Mouse (Mus musculus): ENCODE measurements around the gene Lrsam1.
"Not testable (repeated sequence)": the region's sequence is repeated elsewhere in the genome, so short reads cannot be mapped to it uniquely, and the experiment has no call there.

The Lrsam1 gene

DNA sequence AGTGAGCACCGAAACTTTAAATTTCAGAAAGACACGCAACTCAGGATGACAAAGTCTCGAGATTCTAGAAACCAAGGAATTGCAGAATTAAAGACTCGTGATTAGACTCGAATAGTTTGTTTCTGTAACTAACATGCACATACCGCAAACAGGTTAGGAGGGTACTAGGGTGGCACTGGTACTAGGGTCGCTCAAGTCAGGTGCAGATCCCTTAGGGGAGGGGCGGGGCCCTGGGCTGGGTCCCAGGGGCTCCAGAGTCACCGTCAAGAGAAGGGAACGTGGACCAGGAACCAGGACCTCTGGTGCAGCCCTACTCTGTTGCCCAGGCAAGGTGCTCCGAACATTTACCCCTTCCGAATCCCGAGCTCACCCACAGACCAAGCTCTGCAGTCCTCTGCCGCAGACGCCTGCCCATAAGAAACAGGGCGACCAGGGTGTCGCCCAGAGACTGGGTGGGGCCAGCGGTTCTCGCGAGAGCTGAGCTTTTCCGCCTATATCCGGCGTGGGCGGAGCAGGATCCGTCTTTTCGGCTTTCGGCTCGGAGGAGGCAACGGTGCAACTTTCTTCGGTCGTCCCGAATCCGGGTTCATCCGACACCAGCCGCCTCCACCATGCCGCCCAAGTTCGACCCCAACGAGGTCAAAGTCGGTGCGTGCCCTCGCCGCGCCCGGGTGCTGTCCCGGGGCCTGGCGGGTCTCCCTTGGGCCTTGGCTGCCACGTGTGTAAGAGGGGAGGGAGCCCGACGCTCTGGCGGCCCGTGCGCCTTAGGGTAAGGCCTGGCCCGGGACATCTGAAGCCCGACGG is at the start of gene Lrsam1, which contains the start of gene Rpl12:
Lrsam1 (minus strand) TSS at position 423 of the 804 bp plus-strand sequence.
Rpl12 (plus strand) TSS at position 368 of the 804 bp plus-strand sequence.
- DNase-seq = peak; percentile 89

DNA sequence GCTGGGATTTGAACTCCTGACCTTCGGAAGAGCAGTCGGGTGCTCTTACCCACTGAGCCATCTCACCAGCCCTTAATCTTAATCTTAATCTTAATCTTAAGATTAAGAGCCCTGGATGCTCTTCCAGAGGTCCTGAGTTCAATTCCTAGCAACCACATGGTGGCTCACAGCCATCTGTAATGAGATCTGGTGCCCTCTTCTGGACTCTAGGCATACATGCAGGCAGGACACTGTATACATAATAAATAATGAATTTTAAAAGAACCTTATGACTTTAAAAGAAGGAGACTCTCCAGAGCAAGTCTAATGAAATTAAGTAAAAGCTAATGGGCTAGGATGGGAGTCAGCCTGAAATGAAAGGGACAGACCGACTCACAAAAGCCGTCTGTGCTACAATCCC is 47.6 kb upstream of the Lrsam1 start:
- not testable (repeated sequence) for DNase-seq

DNA sequence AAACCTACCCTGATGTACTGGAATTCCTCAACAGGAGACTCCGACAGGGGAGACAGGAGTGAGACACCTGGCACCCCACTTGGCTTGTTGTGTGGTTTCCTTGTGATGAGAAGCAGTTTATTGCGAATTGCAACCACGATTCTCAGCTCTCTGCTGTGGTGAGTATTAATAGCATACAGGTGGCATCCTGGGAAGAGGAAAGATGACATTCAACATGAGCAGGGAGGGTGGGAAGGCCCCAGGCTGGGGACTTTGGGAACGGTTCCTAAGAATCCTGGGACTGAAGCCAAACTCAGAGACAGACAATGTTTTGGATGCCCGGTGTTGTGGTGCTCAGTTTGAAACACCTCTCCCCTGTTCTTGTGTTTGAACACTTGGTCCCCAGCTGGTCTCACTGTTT is 43.6 kb upstream of the Lrsam1 start:
- peak; percentile 87 for DNase-seq

DNA sequence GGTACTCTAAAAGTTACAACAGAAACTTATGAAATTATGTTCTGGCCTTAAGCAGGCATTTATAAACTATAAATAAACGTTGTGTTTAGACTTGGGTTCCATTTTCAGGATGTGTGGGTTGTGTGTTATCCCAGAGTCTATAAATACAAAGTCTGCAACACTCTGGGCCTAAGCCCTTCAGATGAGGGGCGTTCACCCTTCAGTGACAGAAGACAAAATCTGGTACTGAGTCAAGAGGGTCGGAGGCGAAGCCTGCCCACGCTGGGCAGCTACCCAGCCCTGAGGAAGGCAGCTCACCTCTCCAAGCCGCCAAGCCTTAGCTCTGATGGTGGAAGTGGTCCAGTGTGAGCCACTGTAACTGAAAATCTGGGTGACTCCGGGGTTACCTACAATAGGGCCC is 40.7 kb upstream of the Lrsam1 start:
- DNase-seq = no peak

DNA sequence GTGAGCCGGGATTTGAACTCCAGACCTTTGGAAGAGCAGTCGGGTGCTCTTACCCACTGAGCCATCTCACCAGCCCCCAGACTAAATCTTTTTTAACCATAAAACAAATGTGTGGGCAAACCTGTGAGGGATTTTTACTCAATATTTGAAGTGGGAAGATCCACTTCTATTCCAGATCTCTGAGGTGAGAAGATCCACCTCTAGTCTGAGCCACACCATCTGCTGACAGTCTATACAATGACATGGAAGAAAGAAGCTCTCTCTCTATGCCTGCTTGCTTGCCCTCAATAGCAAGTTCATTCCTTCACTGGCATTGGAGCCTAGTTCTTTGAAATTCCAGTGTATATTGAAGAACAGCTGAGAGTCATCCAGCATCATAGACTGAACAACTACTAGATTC is 38.3 kb upstream of the Lrsam1 start:
- DNase-seq = no peak

DNA sequence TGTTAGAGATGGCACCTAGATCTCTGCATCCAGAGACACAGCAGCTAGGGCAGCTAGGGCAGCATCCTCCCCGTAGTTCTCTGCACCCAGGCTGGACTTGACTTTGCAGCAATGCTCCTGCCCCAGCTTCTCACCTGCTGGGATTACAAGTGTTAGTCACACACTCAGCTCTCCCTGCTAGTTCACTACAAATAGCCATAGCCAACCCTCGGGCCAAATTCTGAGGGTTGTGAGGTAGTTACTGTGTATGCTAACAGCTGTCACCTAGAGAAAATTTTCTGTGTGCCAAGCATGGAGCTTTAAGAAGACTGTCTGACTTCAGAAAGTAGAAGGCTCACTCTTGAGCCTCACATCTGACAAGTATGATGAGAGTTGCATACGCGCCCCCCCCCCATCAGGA is 36.4 kb upstream of the Lrsam1 start:
- no peak for DNase-seq

DNA sequence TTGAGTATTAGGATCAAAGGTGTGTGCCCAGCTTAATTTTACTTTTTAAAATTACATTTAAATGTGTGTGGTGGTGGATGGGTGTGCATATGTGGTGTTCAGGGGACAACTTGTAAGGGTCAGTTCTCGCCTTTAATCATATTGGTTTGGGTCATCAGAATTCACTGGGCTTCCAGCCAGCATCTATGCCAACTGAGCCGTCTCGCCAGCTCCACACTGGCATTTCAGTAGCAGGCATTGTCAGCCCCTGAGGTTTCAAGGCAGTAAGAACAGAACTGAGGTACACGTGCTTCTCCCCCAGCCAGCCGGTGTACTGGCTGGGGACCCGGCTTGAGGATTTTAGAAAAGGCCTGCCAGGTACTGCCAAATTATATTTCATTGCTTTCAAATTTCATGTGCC is 35.7 kb upstream of the Lrsam1 start:
- DNase-seq = no peak

DNA sequence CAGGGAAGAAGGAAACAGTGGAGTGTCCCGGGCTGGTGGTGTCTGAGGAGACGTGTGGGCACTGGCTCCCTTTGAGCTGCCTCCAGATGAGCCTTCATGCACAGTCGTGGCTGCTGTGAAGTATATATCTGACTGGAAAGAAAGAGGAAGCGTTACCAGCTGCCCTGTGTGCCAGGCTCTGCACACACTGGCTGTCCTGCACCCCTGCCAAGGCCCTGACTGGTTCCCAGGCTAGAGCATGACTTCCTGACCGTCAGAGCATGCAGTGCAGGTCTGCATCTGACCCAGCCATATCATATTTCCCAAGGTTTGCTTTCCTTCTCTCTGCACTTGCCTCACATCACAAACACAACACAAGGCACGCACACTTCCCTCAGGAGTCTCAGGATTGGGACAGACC is 30.7 kb upstream of the Lrsam1 start:
- DNase-seq = no peak

DNA sequence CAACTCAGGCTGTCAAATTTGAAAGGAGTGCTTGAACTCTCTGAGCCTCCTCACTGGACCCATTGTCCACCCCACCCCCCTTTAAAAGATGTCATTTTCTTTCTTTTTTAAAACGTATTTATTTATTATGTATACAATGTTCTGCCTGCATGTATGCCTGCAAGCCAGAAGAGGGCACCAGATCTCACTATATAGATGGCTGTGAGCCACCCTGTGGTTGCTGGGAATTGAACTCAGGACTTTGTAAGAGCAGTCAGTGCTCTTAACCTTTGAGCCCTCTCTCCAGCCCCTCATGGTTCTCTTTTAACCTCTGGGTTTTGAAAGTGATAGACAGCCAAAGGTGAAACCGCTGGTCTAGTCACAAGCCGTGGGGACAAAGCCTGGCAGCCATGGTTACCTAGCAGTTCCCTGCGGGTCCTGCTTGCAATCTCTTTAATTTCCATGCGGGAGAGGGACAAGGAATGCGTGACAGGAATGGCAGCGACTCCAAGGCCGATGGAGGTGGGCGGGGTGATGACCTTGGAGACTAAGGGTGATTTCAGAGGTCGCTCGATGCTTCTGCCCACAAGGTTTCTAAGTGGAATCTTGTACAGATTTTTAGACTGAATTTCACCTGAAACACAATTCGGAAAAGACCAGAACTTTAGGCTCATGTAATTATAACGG is 28.9 kb upstream of the Lrsam1 start:
- DNase-seq = no peak

DNA sequence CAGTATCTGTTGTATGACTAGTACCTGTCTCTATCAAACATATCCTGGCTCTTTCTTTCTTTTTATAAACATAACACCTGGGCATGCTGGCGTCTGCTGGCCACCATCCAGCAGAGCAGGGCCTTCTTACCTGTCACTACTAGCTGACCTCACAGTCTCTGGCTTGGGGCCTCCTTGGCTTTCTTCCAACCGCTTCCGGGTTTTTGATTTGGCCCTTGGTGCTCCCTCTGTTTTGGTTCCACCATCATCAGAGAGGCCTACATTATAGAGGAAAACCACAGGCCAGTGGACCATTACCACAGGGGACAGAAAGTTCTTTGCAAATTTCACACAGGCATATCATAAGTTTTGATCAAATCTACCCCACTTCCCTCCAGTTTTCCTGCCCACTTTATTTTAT is 28.0 kb upstream of the Lrsam1 start:
- peak; percentile 72 for DNase-seq

DNA sequence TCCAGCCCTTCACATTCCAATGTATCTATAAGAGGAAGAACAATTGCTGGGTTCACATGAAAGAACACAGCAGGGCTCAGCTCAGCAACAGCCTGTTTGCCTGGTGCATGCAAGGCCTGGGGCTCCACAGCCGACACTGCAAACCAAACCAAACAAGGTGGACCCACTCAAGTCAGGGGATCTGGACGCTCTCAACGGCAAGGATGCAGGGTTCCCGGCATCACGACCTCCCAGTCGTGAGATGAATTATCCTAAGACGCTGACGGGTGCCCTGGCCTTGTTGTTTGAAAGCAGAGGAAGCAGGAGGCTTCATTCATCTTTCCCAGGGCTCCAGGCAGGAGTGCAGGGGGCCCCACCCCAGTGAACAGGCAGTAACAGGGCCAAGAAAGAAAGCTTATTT is 24.4 kb upstream of the Lrsam1 start:
- no peak for DNase-seq

DNA sequence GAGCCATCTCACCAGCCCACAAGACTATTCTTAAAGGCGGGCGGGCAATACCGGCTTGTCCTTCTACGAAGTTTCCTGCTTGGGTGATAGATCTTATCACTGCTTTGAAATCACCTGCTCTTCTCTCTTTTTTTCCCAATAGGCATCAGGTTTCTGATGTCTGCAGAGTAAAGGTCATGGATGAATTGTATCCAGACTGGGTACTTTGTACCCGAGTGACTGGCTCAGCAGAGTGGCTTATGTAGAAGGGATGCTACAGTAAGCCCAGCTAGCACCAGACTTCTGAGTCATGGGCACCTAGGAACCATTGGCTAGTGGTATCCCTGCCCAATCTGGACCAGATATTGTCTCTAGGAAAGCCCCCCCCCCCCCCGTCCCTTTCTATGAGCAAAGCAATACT is 22.2 kb upstream of the Lrsam1 start:
- no peak for DNase-seq

DNA sequence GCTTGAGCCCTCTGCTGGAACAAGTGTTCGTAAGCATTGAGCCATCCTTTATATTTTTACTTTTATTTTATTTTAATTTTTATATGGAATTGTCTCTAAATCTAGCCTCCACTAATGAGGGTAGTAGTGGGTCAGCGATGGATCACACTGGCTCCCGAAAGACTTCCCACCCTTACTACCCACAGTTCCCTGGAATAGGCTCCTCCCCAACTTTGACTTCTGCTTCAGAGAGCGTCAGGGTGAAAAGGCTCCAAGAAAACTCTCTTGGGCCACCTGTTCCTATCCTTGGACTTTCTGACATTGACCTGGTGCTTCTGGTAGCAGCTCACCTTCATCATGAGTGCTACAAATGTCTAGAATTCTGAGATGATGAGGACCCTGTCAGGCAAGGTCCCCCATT is 21.3 kb upstream of the Lrsam1 start:
- no peak for DNase-seq

DNA sequence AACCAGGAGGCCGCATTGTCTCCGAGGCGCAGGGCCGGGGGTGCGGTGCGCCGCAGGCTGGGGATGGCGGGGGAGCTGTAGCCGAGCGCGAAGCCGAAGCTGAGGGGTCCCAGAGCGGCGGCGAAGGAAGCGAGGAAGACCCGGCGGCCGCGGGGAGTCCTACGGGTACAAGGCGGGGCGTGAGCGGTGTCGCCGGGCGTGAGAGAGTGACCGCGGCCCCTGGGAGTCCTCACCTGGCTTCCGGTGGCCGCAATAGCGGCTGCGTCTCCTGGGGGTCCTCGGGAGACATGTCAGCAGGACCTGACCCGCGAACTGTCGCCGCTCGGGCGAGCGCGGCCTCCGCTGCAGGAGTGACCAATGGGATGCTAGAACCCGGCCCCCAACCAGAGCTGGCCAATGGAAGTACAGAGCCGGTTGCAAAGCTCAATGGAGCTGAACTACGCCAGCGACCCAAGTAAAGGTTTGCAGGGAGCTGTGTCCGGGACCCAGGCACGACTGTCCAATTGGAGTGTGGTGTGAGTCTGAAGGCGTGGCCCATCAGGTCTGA is 20.4 kb upstream of the Lrsam1 start, which contains the start of gene Slc2a8:
Slc2a8 (minus strand) TSS at position 359 of the 547 bp plus-strand sequence.
- peak; percentile 95 for DNase-seq

DNA sequence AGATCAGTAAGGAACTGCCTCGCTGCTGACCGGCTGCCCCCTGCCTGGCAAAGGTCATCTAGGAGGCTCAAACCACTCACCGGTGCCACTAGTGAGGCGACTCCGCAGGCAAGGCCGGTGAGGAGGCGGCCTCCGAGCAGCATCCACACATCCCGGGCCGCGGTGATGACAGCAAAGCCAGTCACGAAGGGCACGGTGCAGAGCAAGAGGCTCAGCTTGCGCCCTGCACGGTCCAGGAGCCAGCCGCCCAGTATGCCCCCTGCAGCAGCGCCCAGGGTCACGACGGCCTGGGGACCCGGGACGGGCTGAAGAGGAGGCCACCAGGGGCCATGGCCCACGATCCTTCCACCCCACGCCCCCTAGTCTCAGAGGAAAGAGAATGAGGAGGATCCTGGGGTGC is 19.9 kb upstream of the Lrsam1 start:
- no peak for DNase-seq

DNA sequence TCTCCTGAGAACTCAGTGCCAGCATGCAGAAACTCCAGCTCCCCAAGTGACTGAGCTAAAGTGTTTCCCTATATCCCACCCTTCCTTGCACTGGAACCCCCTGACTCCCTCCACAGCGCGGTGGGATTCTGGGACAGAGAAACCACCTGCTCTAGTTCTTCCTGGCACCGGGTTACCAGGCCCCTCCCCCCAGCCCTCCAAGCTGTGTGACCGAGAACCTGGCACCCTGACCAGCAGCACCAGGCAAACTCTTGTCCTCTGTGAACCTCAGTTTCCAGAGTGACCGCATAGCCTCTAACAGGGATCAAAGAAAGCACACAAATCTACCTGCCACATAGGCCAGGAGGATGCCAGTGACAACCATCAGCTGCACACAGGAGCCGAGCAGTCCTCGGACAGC is 18.3 kb upstream of the Lrsam1 start:
- DNase-seq = no peak

DNA sequence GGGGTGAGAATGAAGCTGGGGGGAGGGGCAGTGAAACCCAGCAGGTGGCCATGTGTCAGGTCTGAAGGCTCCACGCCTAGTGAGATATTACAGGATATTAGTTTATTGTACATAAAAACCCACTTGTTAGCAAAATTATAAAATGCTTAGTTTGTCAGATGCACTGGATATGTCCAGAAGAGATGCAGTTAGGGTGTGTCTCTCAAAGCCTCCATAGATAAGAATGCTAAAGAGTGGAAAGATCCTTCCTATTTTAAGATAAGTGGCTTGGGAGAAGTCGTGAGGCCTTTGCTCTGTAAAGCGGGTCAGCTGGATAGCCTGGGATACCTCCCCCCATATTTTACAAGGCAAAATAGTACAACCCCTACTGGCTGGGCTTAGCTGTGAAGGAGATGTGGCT is 17.3 kb upstream of the Lrsam1 start:
- DNase-seq = no peak

DNA sequence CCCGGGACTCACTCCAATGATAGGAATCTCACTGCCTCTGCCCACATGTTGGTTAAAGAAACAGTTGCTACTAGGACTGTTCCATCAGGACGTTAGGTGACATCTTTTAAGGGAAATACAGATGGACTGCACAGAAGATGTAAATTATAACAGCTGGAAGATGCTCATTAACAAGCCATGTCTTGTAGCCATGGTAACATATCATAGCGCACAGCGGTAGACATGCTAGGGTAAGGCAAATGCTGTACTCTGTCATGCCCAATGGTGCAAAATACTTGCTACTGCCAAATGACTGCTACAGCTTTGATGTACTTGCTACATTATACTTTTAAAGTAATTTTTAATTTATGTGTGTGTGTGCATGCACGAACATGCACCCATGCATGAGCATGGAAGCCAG is 15.7 kb upstream of the Lrsam1 start:
- no peak for DNase-seq

DNA sequence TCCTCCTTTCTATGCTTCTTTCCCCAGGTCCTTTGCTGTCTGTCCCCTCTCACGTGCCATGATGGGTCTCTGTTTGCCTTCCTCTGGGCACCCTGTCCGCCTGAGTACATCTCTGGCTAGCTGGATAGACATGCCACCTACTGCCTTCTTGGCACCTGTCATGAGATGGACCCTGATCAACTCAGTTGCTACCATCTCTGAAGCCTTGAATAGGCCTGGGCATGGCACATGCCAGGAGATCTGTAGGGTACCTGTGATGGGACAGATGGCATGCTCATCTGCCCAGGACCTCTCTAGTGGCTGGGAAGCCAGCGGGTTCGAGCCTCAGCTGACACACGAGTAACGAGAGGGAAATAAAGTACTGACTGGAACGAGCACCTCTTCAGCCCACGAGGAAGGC is 12.8 kb upstream of the Lrsam1 start:
- DNase-seq = no peak

DNA sequence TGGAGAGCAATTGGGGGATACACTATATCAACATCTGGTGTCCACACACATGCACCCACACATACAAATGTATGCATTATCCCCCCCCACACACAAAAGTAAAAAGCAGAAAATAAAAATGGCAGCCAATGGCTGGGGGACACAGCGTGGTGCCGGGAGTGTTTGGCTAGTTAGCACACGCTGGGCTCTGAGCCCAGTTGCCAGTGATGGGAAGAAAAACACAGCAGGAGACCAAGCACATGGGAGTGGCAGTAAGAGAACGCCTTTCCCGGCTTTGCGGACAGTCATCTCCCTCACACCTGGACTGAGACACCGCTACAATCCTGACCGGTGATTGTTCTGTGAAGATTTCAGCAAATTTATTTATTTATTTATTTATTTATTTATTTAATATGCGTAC is 9.8 kb upstream of the Lrsam1 start:
- peak; percentile 69 for DNase-seq

DNA sequence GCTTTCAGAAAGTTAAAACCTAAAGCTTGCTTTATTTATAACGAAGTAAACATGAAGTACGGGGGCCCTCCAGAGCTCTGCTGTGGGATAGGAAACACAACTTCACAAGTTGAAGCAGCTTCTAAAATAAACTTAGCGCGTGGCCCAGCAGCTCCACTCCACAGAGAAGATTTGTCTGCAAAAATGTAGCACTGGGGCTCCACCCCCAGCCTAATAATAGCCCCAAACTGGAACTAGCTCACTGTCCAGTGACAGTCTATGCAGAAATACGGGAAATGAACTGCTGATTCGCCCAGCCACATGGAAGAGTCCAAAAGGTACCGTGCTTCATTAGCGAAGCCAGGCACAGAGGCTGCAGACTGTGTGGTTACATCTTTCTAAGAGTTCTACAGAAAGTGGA is 7.9 kb upstream of the Lrsam1 start:
- peak; percentile 39 for DNase-seq

DNA sequence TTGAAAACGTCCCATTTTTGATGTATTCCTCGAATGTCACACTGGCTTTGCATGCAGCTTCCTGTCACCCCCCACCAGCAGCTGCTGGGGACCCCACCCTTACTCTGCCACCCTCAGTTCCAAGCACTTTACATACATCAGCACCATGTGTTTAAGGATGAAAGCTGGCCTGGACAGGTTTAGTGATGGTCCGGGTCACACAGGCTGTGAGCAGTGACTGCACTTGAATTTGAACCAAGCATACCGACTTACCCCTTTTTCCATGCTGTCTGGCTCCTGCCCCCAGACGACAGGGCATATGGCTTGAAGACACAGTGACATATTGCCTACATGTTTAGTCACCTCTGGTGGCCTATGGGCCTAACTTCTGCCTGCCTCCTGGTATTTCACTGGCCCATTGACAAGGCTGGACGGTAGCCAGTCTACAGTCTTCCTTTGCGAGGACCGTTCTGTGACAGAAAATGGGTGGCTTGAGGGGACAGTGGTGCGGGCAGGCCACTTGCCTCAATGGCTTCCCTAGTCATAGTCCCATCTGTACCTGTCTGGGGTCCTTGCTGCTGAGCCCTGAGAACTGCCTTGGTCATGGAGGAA is 6.7 kb upstream of the Lrsam1 start:
- DNase-seq = peak; percentile 58

DNA sequence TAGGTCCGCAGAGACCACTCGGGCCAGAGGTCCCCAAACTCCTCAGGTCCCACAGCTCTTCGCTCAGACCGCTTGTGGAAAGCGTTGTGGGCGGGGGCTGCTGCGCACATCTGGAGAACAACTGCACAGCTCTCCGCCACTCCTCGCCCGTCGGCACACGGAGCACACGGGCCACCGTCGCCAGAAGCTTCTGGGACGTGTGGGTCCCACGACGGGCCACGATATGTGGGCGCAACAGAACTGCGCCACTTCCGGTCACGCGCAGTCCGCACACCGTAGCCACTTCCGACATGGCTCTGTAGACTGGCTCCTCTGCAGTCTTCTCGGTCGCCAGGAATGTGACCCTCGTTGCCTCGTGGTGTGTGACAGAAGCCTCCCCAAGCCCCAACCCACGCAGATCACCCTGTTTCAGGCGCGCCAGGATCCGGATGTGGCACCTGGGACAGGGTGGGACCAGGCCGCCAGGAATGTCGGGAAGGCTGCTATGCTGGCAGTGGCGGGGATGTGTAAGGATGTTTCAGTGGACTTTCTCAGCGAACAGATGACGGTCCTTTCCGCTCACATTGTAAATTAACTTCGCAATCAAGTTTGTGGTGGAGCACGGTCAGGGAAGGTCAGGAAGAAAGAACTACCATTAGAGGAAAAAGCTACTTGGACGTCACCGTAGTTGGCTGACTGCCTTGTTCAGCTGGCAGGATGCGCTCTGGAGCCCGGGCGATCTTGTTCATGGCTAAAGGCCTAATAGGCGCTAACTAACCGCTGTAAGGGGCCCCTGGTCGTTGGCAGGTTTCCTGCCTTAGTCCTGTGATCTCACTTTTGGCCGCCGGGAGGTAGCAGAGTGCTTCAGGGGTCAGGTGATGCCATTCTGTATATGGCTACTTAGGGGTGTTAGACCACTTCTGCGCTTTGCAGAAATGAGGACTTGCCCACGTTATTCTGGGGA is 5.5 kb upstream of the Lrsam1 start:
- peak; percentile 86 for DNase-seq

Data from cerebellum, adult 9-10 months (tissue).